Mouse (Mus musculus): ENCODE data around the gene Mki67. TPM values are rescaled to one million over a fixed set of nuclear protein-coding genes. Genes with fewer than 3 reads are reported as not detected.

Mki67 gene
- polyA plus RNA-seq, 1 experiment: 140 TPM

- Histone ChIP-seq H3K27ac (ENCODE audit: insufficient read depth, low read depth, low read length) (no peak overlapping the region), H3K4me1 (ENCODE audit: control insufficient read depth, insufficient read depth, low read length) (no peaks in the 10 kb centered on the region), H3K4me3 (ENCODE audit: insufficient read depth, low read depth, low read length) (no peak overlapping the region)
- TF ChIP-seq CTCF (IDR thresholded peaks at IDR 0.05; ENCODE audit: insufficient read depth, low read depth, low read length) (no peak), POLR2A (IDR thresholded peaks at IDR 0.05; ENCODE audit: insufficient read depth, low read depth, low read length) (no peak)
- WGBS: 45% methylated on average over 2 of the region's 2 CpGs
Measured at GRCm38 (mm10) chr7:135745091-135745490, 28.9 kb upstream of the Mki67 start.

- no peak overlapping the region for H3K27ac ChIP-seq (ENCODE audit: insufficient read depth, low read depth, low read length)
- 86% methylated on average over 3 of the region's 3 CpGs for WGBS
- peaks cover 4% of the 10 kb centered on the region for H3K4me1 ChIP-seq (ENCODE audit: control insufficient read depth, insufficient read depth, low read length)
- H3K4me3 ChIP-seq (ENCODE audit: insufficient read depth, low read depth, low read length): no peak overlapping the region
- TF ChIP-seq CTCF (IDR thresholded peaks at IDR 0.05; ENCODE audit: insufficient read depth, low read depth, low read length) (no peak), POLR2A (IDR thresholded peaks at IDR 0.05; ENCODE audit: insufficient read depth, low read depth, low read length) (no peak)
Measured at GRCm38 (mm10) chr7:135740453-135740852, 24.3 kb upstream of the Mki67 start.

- Histone ChIP-seq H3K4me3 (ENCODE audit: insufficient read depth, low read depth, low read length) (no peak overlapping the region), H3K4me1 (ENCODE audit: control insufficient read depth, insufficient read depth, low read length) (peaks cover 4% of the 10 kb centered on the region), H3K27ac (ENCODE audit: insufficient read depth, low read depth, low read length) (no peak overlapping the region)
- no peak for TF ChIP-seq POLR2A (IDR thresholded peaks at IDR 0.05; ENCODE audit: insufficient read depth, low read depth, low read length)
- no peak; the same call in 1 of the 2 replicates for TF ChIP-seq CTCF (IDR thresholded peaks at IDR 0.05; ENCODE audit: insufficient read depth, low read depth, low read length)
- 49% methylated on average over 3 of the region's 3 CpGs for WGBS
Measured at GRCm38 (mm10) chr7:135736581-135736886, 20.4 kb upstream of the Mki67 start.

- no peak overlapping the region for H3K27ac ChIP-seq (ENCODE audit: insufficient read depth, low read depth, low read length)
- 9% methylated on average over 31 of the region's 31 CpGs for WGBS
- peak overlapping the region; percentile 19 for H3K4me3 ChIP-seq (ENCODE audit: insufficient read depth, low read depth, low read length)
- TF ChIP-seq POLR2A (IDR thresholded peaks at IDR 0.05; ENCODE audit: insufficient read depth, low read depth, low read length) (no peak), CTCF (IDR thresholded peaks at IDR 0.05; ENCODE audit: insufficient read depth, low read depth, low read length) (peak; percentile 99)
- H3K4me1 ChIP-seq (ENCODE audit: control insufficient read depth, insufficient read depth, low read length): peaks cover 4% of the 10 kb centered on the region
Measured at GRCm38 (mm10) chr7:135735691-135736580, 19.8 kb upstream of the Mki67 start.

- no peak for TF ChIP-seq CTCF (IDR thresholded peaks at IDR 0.05; ENCODE audit: insufficient read depth, low read depth, low read length)
- no peak for TF ChIP-seq POLR2A (IDR thresholded peaks at IDR 0.05; ENCODE audit: insufficient read depth, low read depth, low read length)
- Histone ChIP-seq H3K4me3 (ENCODE audit: insufficient read depth, low read depth, low read length) (no peak overlapping the region), H3K27ac (ENCODE audit: insufficient read depth, low read depth, low read length) (no peak overlapping the region), H3K4me1 (ENCODE audit: control insufficient read depth, insufficient read depth, low read length) (peaks cover 4% of the 10 kb centered on the region)
- WGBS: 85% methylated on average over 9 of the region's 9 CpGs
Measured at GRCm38 (mm10) chr7:135734911-135735646, 18.9 kb upstream of the Mki67 start.

- Histone ChIP-seq H3K4me3 (ENCODE audit: insufficient read depth, low read depth, low read length) (no peak overlapping the region), H3K4me1 (ENCODE audit: control insufficient read depth, insufficient read depth, low read length) (peaks cover 4% of the 10 kb centered on the region), H3K27ac (ENCODE audit: insufficient read depth, low read depth, low read length) (no peak overlapping the region)
- WGBS: 93% methylated on average over 5 of the region's 5 CpGs
- no peak for TF ChIP-seq POLR2A (IDR thresholded peaks at IDR 0.05; ENCODE audit: insufficient read depth, low read depth, low read length)
- no peak for TF ChIP-seq CTCF (IDR thresholded peaks at IDR 0.05; ENCODE audit: insufficient read depth, low read depth, low read length)
Measured at GRCm38 (mm10) chr7:135734379-135734778, 18.2 kb upstream of the Mki67 start.

- no peak for TF ChIP-seq CTCF (IDR thresholded peaks at IDR 0.05; ENCODE audit: insufficient read depth, low read depth, low read length)
- no peak for TF ChIP-seq POLR2A (IDR thresholded peaks at IDR 0.05; ENCODE audit: insufficient read depth, low read depth, low read length)
- WGBS: 87% methylated on average over 12 of the region's 12 CpGs
- Histone ChIP-seq H3K4me3 (ENCODE audit: insufficient read depth, low read depth, low read length) (no peak overlapping the region), H3K27ac (ENCODE audit: insufficient read depth, low read depth, low read length) (no peak overlapping the region), H3K4me1 (ENCODE audit: control insufficient read depth, insufficient read depth, low read length) (no peaks in the 10 kb centered on the region)
Measured at GRCm38 (mm10) chr7:135728038-135728437, 11.9 kb upstream of the Mki67 start.

- TF ChIP-seq POLR2A (IDR thresholded peaks at IDR 0.05; ENCODE audit: insufficient read depth, low read depth, low read length) (no peak), CTCF (IDR thresholded peaks at IDR 0.05; ENCODE audit: insufficient read depth, low read depth, low read length) (no peak)
- Histone ChIP-seq H3K4me1 (ENCODE audit: control insufficient read depth, insufficient read depth, low read length) (no peaks in the 10 kb centered on the region), H3K4me3 (ENCODE audit: insufficient read depth, low read depth, low read length) (no peak overlapping the region), H3K27ac (ENCODE audit: insufficient read depth, low read depth, low read length) (no peak overlapping the region)
- 69% methylated on average over 1 of the region's 1 CpGs for WGBS
Measured at GRCm38 (mm10) chr7:135726707-135727106, 10.5 kb upstream of the Mki67 start.
